Mouse (Mus musculus): ENCODE results near the gene Hist1h4f. TPM values are rescaled to one million over a fixed set of nuclear protein-coding genes. Genes with fewer than 3 reads are reported as not detected.
A peak's percentile ranks its signal among the peaks of the same experiment; 100 is the strongest.
"Not testable (repeated sequence)": the region's sequence is repeated elsewhere in the genome, so short reads cannot be mapped to it uniquely, and the experiment has no call there.

Hist1h4f gene
- polyA plus RNA-seq, 1 experiment from 2014 or later: not detected

DNA sequence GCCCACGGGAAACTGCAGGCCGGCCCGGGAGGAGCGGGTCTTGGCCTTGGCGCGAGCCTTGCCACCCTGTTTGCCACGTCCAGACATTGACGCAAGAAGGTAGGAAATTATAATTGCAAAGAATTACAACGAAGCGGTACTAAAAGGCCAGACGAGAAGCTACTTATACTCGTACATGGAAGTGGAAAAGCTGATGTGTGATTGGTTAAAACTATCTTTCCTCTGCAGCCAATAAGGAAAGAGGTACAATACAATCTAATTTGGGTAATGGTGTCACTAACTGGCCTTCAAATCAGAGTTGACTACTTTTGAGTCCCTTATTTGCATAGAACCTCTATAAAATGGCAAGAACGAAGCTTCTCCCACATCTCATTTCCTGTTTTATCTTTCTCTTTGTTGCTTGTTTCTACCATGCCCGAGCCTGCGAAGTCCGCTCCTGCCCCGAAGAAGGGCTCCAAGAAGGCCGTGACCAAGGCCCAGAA, 19.6 kb upstream of the Hist1h4f start, which contains the start of the genes Hist1h2ae and Hist1h2bg:
TSS of gene Hist1h2ae (minus strand) at position 199 of the 482 bp plus-strand sequence.
TSS of gene Hist1h2bg (plus strand) at position 375 of the 482 bp plus-strand sequence.
- no peaks in the 10 kb centered on the region for H3K27me3 ChIP-seq (ENCODE audit: control insufficient read depth, insufficient read depth, low read length)
- H3K36me3 ChIP-seq (ENCODE audit: control insufficient read depth, insufficient read depth, low read length): no peaks in the 10 kb centered on the region
- peak within 1 kb of the TSS; percentile 70 for H3K4me2 ChIP-seq (ENCODE audit: low read length)
- peak within 1 kb of the TSS; percentile 80 for H3K9ac ChIP-seq (ENCODE audit: low read length)
- peak; percentile 84 for ATAC-seq (ENCODE audit: insufficient number of reproducible peaks, insufficient read depth, low FRiP score, low read depth)
- H3K27ac ChIP-seq (replicated peaks in 1 of 2; ENCODE audit: control insufficient read depth in 1 of 2, insufficient read depth in 1 of 2, low read depth in 2 of 2, low read length in 2 of 2): peak within 1 kb of the TSS; percentile 95 to 96
- H3K9me3 ChIP-seq (ENCODE audit: control insufficient read depth, low read length): no peaks in the 10 kb centered on the region
- H3K4me3 ChIP-seq (ENCODE audit: control insufficient read depth in 1 of 2, insufficient read depth in 1 of 2, low read depth in 1 of 2, low read length in 2 of 2): peak within 1 kb of the TSS; percentile 44 to 57
- under 1% methylated on average over 18 of the region's 18 CpGs for WGBS
- peaks cover 3 to 14% of the 10 kb centered on the region in 2 experiments for H3K4me1 ChIP-seq (ENCODE audit: control insufficient read depth in 2 of 2, insufficient read depth in 2 of 2, low read length in 2 of 2)

DNA sequence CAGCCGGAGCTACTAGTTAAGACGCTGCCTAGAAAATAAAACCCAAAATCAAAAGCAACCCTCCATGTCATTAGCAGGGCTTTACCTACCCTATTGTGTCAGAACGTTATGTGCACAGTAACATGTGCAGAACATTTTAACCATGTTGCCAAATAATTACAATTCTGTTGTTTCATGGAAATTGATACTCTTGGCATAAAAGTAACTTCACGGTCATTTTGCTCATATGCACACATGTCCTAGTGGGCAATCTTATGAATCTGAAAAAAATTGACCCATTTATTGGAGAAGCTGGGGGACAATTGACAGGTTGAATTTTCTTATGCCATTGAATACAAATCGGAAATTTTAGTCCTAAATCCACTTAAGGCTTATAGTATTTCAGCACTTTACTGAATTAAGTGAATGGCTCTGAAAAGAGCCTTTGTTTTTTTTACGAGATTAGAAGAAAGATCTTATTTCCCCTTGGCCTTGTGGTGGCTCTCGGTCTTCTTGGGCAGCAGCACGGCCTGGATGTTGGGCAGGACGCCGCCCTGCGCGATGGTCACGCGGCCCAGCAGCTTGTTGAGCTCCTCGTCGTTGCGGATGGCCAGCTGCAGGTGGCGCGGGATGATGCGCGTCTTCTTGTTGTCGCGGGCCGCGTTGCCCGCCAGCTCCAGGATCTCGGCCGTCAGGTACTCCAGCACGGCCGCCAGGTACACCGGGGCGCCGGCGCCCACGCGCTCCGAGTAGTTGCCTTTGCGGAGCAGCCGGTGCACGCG, 19.0 kb upstream of the Hist1h4f start:
- not testable (repeated sequence) for ATAC-seq (ENCODE audit: insufficient number of reproducible peaks, insufficient read depth, low FRiP score, low read depth); H3K27me3 ChIP-seq (ENCODE audit: control insufficient read depth, insufficient read depth, low read length); H3K9me3 ChIP-seq (ENCODE audit: control insufficient read depth, low read length); H3K36me3 ChIP-seq (ENCODE audit: control insufficient read depth, insufficient read depth, low read length)
- Histone ChIP-seq H3K4me2 (ENCODE audit: low read length) (peak overlapping the region; percentile 70), H3K27ac (replicated peaks in 1 of 2; ENCODE audit: control insufficient read depth in 1 of 2, insufficient read depth in 1 of 2, low read depth in 2 of 2, low read length in 2 of 2) (peak overlapping the region; percentile 95 to 96), H3K4me3 (ENCODE audit: control insufficient read depth in 1 of 2, insufficient read depth in 1 of 2, low read depth in 1 of 2, low read length in 2 of 2) (peak overlapping the region; percentile 44 to 57), H3K9ac (ENCODE audit: low read length) (peak overlapping the region; percentile 68), H3K4me1 (ENCODE audit: control insufficient read depth in 2 of 2, insufficient read depth in 2 of 2, low read length in 2 of 2) (peaks cover 3 to 13% of the 10 kb centered on the region in 2 experiments)
- WGBS: 5% methylated on average over 13 of the region's 41 CpGs

DNA sequence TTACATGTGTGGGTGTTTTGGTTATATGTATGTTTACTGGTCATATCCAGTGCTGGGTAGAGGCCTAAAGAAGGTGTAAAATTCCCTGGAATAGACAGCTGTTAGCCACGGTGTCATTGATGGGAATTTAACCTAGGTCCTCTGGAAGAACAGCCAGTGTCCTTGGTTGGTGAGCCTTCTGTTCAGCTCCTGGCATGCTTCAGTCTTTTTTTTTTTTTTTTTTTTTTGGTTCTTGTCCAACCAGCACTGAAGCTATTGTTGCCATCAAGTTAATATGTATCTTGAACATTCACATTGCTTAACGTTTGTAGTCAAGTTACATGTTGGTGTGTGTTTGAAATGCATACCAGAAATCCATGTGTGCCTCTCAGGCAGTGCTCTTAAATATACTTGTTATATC, 13.0 kb upstream of the Hist1h4f start:
- no peaks in the 10 kb centered on the region for H3K9me3 ChIP-seq (ENCODE audit: control insufficient read depth, low read length)
- no peaks in the 10 kb centered on the region for H3K4me1 ChIP-seq (ENCODE audit: control insufficient read depth in 2 of 2, insufficient read depth in 2 of 2, low read length in 2 of 2)
- H3K4me2 ChIP-seq (ENCODE audit: low read length): no peak overlapping the region
- no peak overlapping the region for H3K4me3 ChIP-seq (ENCODE audit: control insufficient read depth in 1 of 2, insufficient read depth in 1 of 2, low read depth in 1 of 2, low read length in 2 of 2)
- H3K27me3 ChIP-seq (ENCODE audit: control insufficient read depth, insufficient read depth, low read length): no peaks in the 10 kb centered on the region
- H3K27ac ChIP-seq (replicated peaks in 1 of 2; ENCODE audit: control insufficient read depth in 1 of 2, insufficient read depth in 1 of 2, low read depth in 2 of 2, low read length in 2 of 2): no peak overlapping the region
- ATAC-seq (ENCODE audit: insufficient number of reproducible peaks, insufficient read depth, low FRiP score, low read depth): no peak
- H3K36me3 ChIP-seq (ENCODE audit: control insufficient read depth, insufficient read depth, low read length): no peaks in the 10 kb centered on the region
- 89% methylated on average over 2 of the region's 2 CpGs for WGBS
- no peak overlapping the region for H3K9ac ChIP-seq (ENCODE audit: low read length)

DNA sequence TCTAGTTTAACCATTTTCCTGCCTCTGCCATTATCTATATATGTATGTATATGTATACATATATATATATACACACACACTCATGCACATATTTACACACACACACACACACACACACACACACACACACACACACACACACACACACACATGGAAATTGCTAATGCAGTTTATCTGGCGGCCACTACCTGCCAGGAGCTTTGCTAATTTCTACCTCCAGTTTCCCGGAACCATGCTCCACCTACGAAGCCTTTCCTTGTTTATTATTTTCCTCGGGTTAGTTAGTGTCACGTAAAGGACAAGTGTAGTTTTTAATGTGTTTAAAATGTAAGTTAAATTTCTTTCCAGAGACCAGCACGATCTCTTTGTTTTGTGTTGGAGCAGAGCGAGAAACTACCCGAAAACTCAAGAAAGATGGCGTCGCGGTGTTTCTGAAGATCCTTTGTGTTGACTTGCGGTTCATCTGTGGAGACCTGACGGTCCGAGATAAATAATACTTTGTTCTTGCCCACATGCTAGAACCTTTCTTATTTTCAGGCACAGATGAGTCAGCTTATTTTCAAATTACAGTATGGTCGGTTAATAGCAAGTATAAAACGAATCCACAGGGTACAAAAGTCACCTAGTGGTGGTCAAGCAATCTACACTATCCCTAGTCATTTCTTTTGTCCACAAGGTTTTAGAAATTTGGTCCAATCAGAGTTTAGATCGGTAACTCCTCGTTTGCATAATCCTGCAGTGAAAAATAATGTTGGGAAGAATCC, 11.4 kb upstream of the Hist1h4f start:
- no peaks in the 10 kb centered on the region for H3K36me3 ChIP-seq (ENCODE audit: control insufficient read depth, insufficient read depth, low read length)
- H3K4me3 ChIP-seq (ENCODE audit: control insufficient read depth in 1 of 2, insufficient read depth in 1 of 2, low read depth in 1 of 2, low read length in 2 of 2): peak overlapping the region; percentile 40 to 44
- H3K9me3 ChIP-seq (ENCODE audit: control insufficient read depth, low read length): no peaks in the 10 kb centered on the region
- H3K4me2 ChIP-seq (ENCODE audit: low read length): peak overlapping the region; percentile 74
- peak overlapping the region; percentile 89 to 99 for H3K27ac ChIP-seq (replicated peaks in 1 of 2; ENCODE audit: control insufficient read depth in 1 of 2, insufficient read depth in 1 of 2, low read depth in 2 of 2, low read length in 2 of 2)
- WGBS: 3% methylated on average over 18 of the region's 18 CpGs
- no peaks in the 10 kb centered on the region for H3K27me3 ChIP-seq (ENCODE audit: control insufficient read depth, insufficient read depth, low read length)
- H3K9ac ChIP-seq (ENCODE audit: low read length): peak overlapping the region; percentile 57
- ATAC-seq (ENCODE audit: insufficient number of reproducible peaks, insufficient read depth, low FRiP score, low read depth): peak; percentile 29; the same call in 1 of the 2 replicates
- no peaks in the 10 kb centered on the region for H3K4me1 ChIP-seq (ENCODE audit: control insufficient read depth in 2 of 2, insufficient read depth in 2 of 2, low read length in 2 of 2)

- not testable (repeated sequence) for H3K36me3 ChIP-seq (ENCODE audit: control insufficient read depth, insufficient read depth, low read length); H3K4me1 ChIP-seq (ENCODE audit: control insufficient read depth in 2 of 2, insufficient read depth in 2 of 2, low read length in 2 of 2); H3K27me3 ChIP-seq (ENCODE audit: control insufficient read depth, insufficient read depth, low read length); H3K9me3 ChIP-seq (ENCODE audit: control insufficient read depth, low read length)
- WGBS: under 1% methylated on average over 44 of the region's 67 CpGs
- Histone ChIP-seq H3K4me2 (ENCODE audit: low read length) (peak within 1 kb of the TSS; percentile 74), H3K9ac (ENCODE audit: low read length) (peak within 1 kb of the TSS; percentile 71), H3K4me3 (ENCODE audit: control insufficient read depth in 1 of 2, insufficient read depth in 1 of 2, low read depth in 1 of 2, low read length in 2 of 2) (peak within 1 kb of the TSS; percentile 44 to 56), H3K27ac (replicated peaks in 1 of 2; ENCODE audit: control insufficient read depth in 1 of 2, insufficient read depth in 1 of 2, low read depth in 2 of 2, low read length in 2 of 2) (peak within 1 kb of the TSS; percentile 89 to 99)
- peak; percentile 87 for ATAC-seq (ENCODE audit: insufficient number of reproducible peaks, insufficient read depth, low FRiP score, low read depth)
Observed at GRCm38 (mm10) chr13:23561883-23562659, 10.6 kb upstream of the Hist1h4f start, which contains the start of gene Hist1h3e. TSS of gene Hist1h3e (minus strand) at chr13:23562369.

GRCm38 (mm10) chr13:23561531-23561882, 10.1 kb upstream of the Hist1h4f start:
- H3K27ac ChIP-seq (replicated peaks in 1 of 2; ENCODE audit: control insufficient read depth in 1 of 2, insufficient read depth in 1 of 2, low read depth in 2 of 2, low read length in 2 of 2): peak overlapping the region in 1 of 2 experiments; percentile 99; a peak in 2 of 4 replicates
- H3K9ac ChIP-seq (ENCODE audit: low read length): peak overlapping the region; percentile 71; the same call in 1 of the 2 replicates
- not testable (repeated sequence) for H3K4me1 ChIP-seq (ENCODE audit: control insufficient read depth in 2 of 2, insufficient read depth in 2 of 2, low read length in 2 of 2); H3K27me3 ChIP-seq (ENCODE audit: control insufficient read depth, insufficient read depth, low read length); H3K9me3 ChIP-seq (ENCODE audit: control insufficient read depth, low read length); ATAC-seq (ENCODE audit: insufficient number of reproducible peaks, insufficient read depth, low FRiP score, low read depth); H3K36me3 ChIP-seq (ENCODE audit: control insufficient read depth, insufficient read depth, low read length)
- peak overlapping the region; percentile 44 to 56; a peak in 2 of 4 replicates for H3K4me3 ChIP-seq (ENCODE audit: control insufficient read depth in 1 of 2, insufficient read depth in 1 of 2, low read depth in 1 of 2, low read length in 2 of 2)
- WGBS: 0% methylated on average over 2 of the region's 5 CpGs
- peak overlapping the region; percentile 74 for H3K4me2 ChIP-seq (ENCODE audit: low read length)

- not testable (repeated sequence) for H3K4me2 ChIP-seq (ENCODE audit: low read length); H3K27me3 ChIP-seq (ENCODE audit: control insufficient read depth, insufficient read depth, low read length); H3K36me3 ChIP-seq (ENCODE audit: control insufficient read depth, insufficient read depth, low read length); H3K4me3 ChIP-seq (ENCODE audit: control insufficient read depth in 1 of 2, insufficient read depth in 1 of 2, low read depth in 1 of 2, low read length in 2 of 2); H3K9me3 ChIP-seq (ENCODE audit: control insufficient read depth, low read length); ATAC-seq (ENCODE audit: insufficient number of reproducible peaks, insufficient read depth, low FRiP score, low read depth); H3K9ac ChIP-seq (ENCODE audit: low read length); H3K27ac ChIP-seq (replicated peaks in 1 of 2; ENCODE audit: control insufficient read depth in 1 of 2, insufficient read depth in 1 of 2, low read depth in 2 of 2, low read length in 2 of 2); H3K4me1 ChIP-seq (ENCODE audit: control insufficient read depth in 2 of 2, insufficient read depth in 2 of 2, low read length in 2 of 2)
- WGBS: 48% methylated on average over 2 of the region's 2 CpGs
Observed at GRCm38 (mm10) chr13:23560699-23561098, 9.3 kb upstream of the Hist1h4f start.
